Mouse (Mus musculus) neural tube, embryonic 12.5 days (tissue): ENCODE results near the gene T2. TPM values are rescaled to one million over a fixed set of nuclear protein-coding genes. Genes with fewer than 3 reads are reported as not detected.

Experiments
- ATAC-seq: fragments of 200-750 bp; cut with Nextera tagmentation; 2 replicates; pipeline ENCODE4 v1.8.0; 2017; ENCODE audit warnings: low read depth, mild to moderate bottlenecking, moderate TSS enrichment, moderate library complexity; ENCODE audit not compliant: low FRiP score
- H3K27ac ChIP-seq: fragments of 300-500 bp; sonication (generic); 2 replicates; pipeline ENCODE4 v1.5.1; 2016
- H3K27me3 ChIP-seq: fragments of 300-500 bp; sonication (generic); replicated peaks from 2 replicates; pipeline ENCODE4 v1.6.1; 2016; ENCODE audit warnings: mild to moderate bottlenecking
- H3K36me3 ChIP-seq: fragments of 300-500 bp; sonication (generic); 2 replicates; pipeline ENCODE4 v1.6.1; 2016; ENCODE audit warnings: mild to moderate bottlenecking
- H3K4me1 ChIP-seq: fragments of 300-500 bp; sonication (generic); 2 replicates; pipeline ENCODE4 v1.6.1; 2016
- H3K4me2 ChIP-seq: fragments of 300-500 bp; sonication (generic); replicated peaks from 2 replicates; pipeline ENCODE4 v1.6.1; 2016; ENCODE audit warnings: mild to moderate bottlenecking
- H3K4me3 ChIP-seq: fragments of 300-500 bp; sonication (generic); 2 replicates; pipeline ENCODE4 v1.5.1; 2016
- H3K9ac ChIP-seq: fragments of 300-500 bp; sonication (generic); 2 replicates; pipeline ENCODE4 v1.6.1; 2016; ENCODE audit warnings: mild to moderate bottlenecking
- H3K9me3 ChIP-seq: fragments of 300-500 bp; sonication (generic); 2 replicates; pipeline ENCODE4 v1.6.1; 2016; ENCODE audit warnings: mild to moderate bottlenecking
- WGBS: fragments of 180-500 bp; shearing (Covaris S2); methylation state at CpG from one replicate; pipeline ENCODE4 v1.1.7; 2016; 5-methylcytosine and 5-hydroxymethylcytosine counted together
- polyA plus RNA-seq: library from polyadenylated mRNA; unstranded; fragments of >200 nt; fragmentation: Nextera tagmentation; extraction: Ambion mirVana; gene quantifications from 2 replicates; pipeline ENCODE4 v1.2.1, GENCODE M21; 2016

Gene T2
- polyA plus RNA-seq, 1 experiment from 2014 or later: 0.44 TPM

DNA sequence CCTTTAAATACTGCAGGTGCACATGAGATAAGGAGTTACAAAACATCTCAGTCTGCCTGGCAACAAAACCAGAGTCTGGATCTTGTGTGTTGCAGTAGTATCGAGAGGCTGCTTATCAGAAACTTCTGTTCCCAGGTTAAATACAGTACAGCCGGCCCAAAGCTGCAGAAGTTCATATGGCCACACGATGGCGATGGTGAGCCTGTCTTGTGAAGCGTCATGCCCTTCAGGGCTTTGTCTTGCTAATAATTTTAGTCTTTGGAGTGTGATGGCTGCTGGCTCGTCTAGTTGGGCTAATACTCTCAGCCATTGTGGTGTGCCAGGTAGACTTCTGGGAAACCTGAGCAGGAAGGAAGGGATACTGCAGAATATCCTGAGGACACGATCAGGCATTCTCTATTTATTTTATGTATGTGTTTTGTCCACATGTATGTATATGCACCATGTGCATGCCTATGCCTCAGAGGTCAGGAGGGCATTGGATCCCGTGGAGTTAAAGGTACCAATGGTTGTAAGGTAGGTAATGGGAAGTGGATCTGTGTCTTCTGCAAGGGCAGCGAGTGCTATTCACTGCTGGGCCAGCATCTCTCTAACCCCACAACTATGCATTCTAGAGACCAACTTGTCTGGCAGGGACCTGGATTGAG lies 107.8 kb downstream of the T2 start:
- H3K36me3 ChIP-seq: no peaks in the 10 kb centered on the region
- H3K4me3 ChIP-seq: no peak overlapping the region
- H3K9ac ChIP-seq: no peak overlapping the region
- no peaks in the 10 kb centered on the region for H3K9me3 ChIP-seq
- H3K27ac ChIP-seq: no peak overlapping the region
- WGBS: 29% methylated on average over 9 of the region's 9 CpGs
- ATAC-seq: 0 out of 2 replicates have a peak, but pooled peaks have one; percentile 22
- no peak overlapping the region for H3K4me2 ChIP-seq
- no peaks in the 10 kb centered on the region for H3K4me1 ChIP-seq
- H3K27me3 ChIP-seq: no peaks in the 10 kb centered on the region

DNA sequence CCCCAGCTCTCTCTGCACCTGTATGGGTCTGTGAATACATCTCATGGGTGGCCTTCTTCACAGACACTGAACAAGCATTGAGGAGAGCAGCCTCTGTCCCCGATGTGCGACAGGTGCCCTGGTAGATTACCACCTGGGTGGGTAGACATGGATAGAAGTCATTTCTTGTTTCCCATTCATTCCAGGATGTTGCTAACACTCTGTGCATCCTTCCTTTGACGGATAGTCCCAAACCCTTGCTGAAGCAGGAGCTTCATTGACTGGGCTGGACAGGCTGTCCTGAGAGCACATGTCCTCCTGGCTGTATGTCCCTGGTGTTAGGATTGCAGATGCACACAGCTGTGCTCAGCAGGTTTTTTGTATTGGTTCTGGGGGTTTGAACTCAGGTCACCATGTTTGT lies 112.0 kb downstream of the T2 start:
- H3K9ac ChIP-seq: no peak overlapping the region
- no peaks in the 10 kb centered on the region for H3K4me1 ChIP-seq
- peaks cover 9% of the 10 kb centered on the region; the same call in 1 of the 2 replicates for H3K27me3 ChIP-seq
- no peak overlapping the region for H3K4me2 ChIP-seq
- no peak for ATAC-seq
- WGBS: 91% methylated on average over 3 of the region's 3 CpGs
- no peak overlapping the region for H3K4me3 ChIP-seq
- H3K27ac ChIP-seq: no peak overlapping the region
- H3K36me3 ChIP-seq: no peaks in the 10 kb centered on the region
- no peaks in the 10 kb centered on the region for H3K9me3 ChIP-seq

DNA sequence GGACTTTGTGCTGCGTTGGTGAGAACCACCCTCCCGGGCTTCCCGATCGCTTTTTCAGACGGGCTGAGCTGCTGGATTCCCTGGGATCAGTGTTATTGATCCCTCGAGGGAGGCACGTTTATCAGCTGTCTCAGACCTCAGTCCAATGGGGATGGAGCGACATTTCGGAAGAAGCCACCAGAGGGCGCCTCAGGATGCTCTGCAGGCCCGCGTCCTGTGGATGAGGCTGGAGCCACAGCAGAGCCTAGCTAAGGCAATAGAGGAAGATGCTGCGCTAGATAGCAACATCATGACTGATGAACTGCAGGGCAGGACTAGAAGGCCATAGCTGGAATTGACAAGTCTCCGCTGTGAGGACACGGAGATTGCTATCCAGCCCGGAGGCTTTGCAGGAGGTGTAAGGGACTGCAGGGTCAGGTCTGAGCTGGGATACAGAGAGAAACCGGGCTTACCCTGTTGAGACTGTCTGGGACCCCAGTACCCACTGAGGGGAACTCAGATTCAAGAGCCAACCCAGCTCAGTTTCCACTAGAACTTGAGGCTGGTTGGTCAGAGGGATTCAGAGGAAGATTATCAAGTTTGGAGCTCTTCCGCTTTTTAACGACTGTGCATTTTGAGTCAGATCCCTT lies 113.0 kb downstream of the T2 start:
- no peak overlapping the region for H3K27ac ChIP-seq
- no peak overlapping the region for H3K4me3 ChIP-seq
- no peak overlapping the region for H3K9ac ChIP-seq
- H3K27me3 ChIP-seq: peaks cover 9% of the 10 kb centered on the region; the same call in 1 of the 2 replicates
- H3K36me3 ChIP-seq: no peaks in the 10 kb centered on the region
- peak; percentile 41; the same call in 1 of the 2 replicates for ATAC-seq
- 18% methylated on average over 19 of the region's 19 CpGs for WGBS
- no peaks in the 10 kb centered on the region for H3K9me3 ChIP-seq
- H3K4me2 ChIP-seq: 0 out of 2 replicates have a peak overlapping the region, but pooled peaks have one; percentile 24
- H3K4me1 ChIP-seq: no peaks in the 10 kb centered on the region

Other genes starting within 250 kb of the T2 start
- gene Gm49673, start 208.2 kb upstream of the T2 start, polyA plus RNA-seq: 0.30 TPM in 1 of 2 replicates, not detected in the other
- 14.8 and 15.6 TPM in 2 replicates for gene Rnaset2a, start 207.9 kb upstream of the T2 start, polyA plus RNA-seq
- gene Fgfr1op, start 190.5 kb upstream of the T2 start, polyA plus RNA-seq: 34.5 and 37.2 TPM in 2 replicates
- gene Ccr6, start 119.9 kb upstream of the T2 start, polyA plus RNA-seq: not detected in 2 replicates
- 162 and 168 TPM in 2 replicates for gene Mpc1, start 73.1 kb upstream of the T2 start, polyA plus RNA-seq
- gene Sft2d1, start 44.9 kb upstream of the T2 start, polyA plus RNA-seq: 104 and 109 TPM in 2 replicates
- 4.0 and 5.2 TPM in 2 replicates for gene Prr18, start 18.5 kb upstream of the T2 start, polyA plus RNA-seq
- gene T, start 78.4 kb downstream of the T2 start, polyA plus RNA-seq: 1.3 and 2.0 TPM in 2 replicates
- gene Pde10a, start 169.4 kb downstream of the T2 start, polyA plus RNA-seq: 11.4 and 15.2 TPM in 2 replicates
- gene Gm17087, start 211.0 kb downstream of the T2 start, polyA plus RNA-seq: not detected in 2 replicates